Mouse (Mus musculus) limb, embryonic 13.5 days (tissue): ENCODE measurements at regions not wholly inside any gene's neighbourhood (a gene's known extent, or its start where the extent isn't known, plus 50 kb on each side); places are given as distances from the start of the nearest gene placed in this dataset.

Source experiments
- ATAC-seq: fragments of 200-750 bp; cut with Nextera tagmentation; 2 replicates; pipeline ENCODE4 v1.8.0; 2017; ENCODE audit warnings: low read depth, moderate number of reproducible peaks, moderate TSS enrichment; ENCODE audit not compliant: low FRiP score
- H3K27ac ChIP-seq: fragments of 300-500 bp; sonication (generic); 2 replicates; pipeline ENCODE4 v1.5.1; 2015; ENCODE audit warnings: inconsistent platforms, mild to moderate bottlenecking, moderate library complexity
- H3K27me3 ChIP-seq: fragments of 300-500 bp; sonication (generic); 2 replicates; pipeline ENCODE4 v1.6.1; 2015; ENCODE audit warnings: mild to moderate bottlenecking, inconsistent platforms
- H3K36me3 ChIP-seq: fragments of 300-500 bp; sonication (generic); 2 replicates; pipeline ENCODE4 v1.6.1; 2015; ENCODE audit warnings: inconsistent platforms, mild to moderate bottlenecking, moderate library complexity
- H3K4me1 ChIP-seq: fragments of 300-500 bp; sonication (generic); 2 replicates; pipeline ENCODE4 v1.6.1; 2015; ENCODE audit warnings: inconsistent platforms
- H3K4me2 ChIP-seq: fragments of 300-500 bp; sonication (generic); replicated peaks from 2 replicates; pipeline ENCODE4 v1.6.1; 2015; ENCODE audit warnings: inconsistent platforms, mild to moderate bottlenecking, moderate library complexity
- H3K4me3 ChIP-seq: fragments of 300-500 bp; sonication (generic); 2 replicates; pipeline ENCODE4 v1.5.1; 2015; ENCODE audit warnings: moderate library complexity, mild to moderate bottlenecking, inconsistent platforms
- H3K9ac ChIP-seq: fragments of 300-500 bp; sonication (generic); 2 replicates; pipeline ENCODE4 v1.6.1; 2015; ENCODE audit warnings: mild to moderate bottlenecking, inconsistent platforms
- H3K9me3 ChIP-seq: fragments of 300-500 bp; sonication (generic); 2 replicates; pipeline ENCODE4 v1.6.1; 2016; ENCODE audit warnings: inconsistent platforms
- WGBS: fragments of 180-500 bp; shearing (Covaris S2); methylation state at CpG from one replicate; pipeline ENCODE4 v1.1.7; 2015; 5-methylcytosine and 5-hydroxymethylcytosine counted together

DNA sequence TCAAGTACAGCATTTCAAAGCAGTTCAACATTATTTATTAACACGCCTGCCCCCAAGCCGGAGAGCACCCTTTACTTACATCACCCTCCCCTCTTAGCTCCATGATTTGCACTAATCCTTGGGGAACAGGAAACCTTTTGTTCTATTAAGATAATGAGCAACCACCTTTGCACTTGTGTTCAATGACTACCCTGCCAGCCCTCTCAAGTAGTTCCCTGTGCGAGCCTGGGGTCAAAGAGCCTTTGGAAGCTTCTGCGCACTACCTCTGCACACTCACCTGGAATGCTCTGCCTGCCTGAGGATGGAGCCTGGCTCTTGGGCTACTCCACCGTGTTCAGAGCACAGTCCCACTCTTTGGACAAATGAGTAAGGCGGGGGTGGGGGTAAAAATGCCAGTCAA is 96.0 kb upstream of the Cdkn3 start:
- peaks cover 12% of the 10 kb centered on the region; the same call in 1 of the 2 replicates for H3K27me3 ChIP-seq
- 68% methylated on average over 6 of the region's 6 CpGs for WGBS
- H3K4me2 ChIP-seq: no peak overlapping the region
- no peak overlapping the region for H3K27ac ChIP-seq
- no peak for ATAC-seq
- H3K9ac ChIP-seq: no peak overlapping the region
- H3K4me1 ChIP-seq: peaks cover 32% of the 10 kb centered on the region
- H3K4me3 ChIP-seq: no peak overlapping the region
- 0 out of 2 replicates have a peak, but pooled peaks cover under 1% of the 10 kb centered on the region for H3K9me3 ChIP-seq
- no peaks in the 10 kb centered on the region for H3K36me3 ChIP-seq

DNA sequence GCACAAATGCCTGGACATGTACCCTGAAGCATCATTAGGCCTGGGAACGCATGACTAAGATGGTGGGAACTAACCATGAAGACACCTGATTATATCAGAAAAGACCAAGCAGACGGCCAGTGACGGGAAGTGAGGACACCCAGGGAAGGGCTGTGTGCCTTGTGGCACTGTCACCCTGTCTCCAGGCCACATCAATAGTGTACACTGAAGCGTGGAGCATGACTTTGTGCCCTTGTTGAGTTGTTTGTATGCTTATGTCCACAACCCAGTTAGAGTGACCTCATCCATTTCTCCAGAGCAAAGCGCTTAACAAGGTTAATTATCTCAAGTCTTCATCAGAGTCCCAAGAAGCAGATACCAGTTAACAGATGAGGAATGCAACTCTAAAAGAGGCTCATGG is 96.8 kb upstream of the Cdkn3 start:
- ATAC-seq: no peak
- WGBS: 86% methylated on average over 5 of the region's 5 CpGs

DNA sequence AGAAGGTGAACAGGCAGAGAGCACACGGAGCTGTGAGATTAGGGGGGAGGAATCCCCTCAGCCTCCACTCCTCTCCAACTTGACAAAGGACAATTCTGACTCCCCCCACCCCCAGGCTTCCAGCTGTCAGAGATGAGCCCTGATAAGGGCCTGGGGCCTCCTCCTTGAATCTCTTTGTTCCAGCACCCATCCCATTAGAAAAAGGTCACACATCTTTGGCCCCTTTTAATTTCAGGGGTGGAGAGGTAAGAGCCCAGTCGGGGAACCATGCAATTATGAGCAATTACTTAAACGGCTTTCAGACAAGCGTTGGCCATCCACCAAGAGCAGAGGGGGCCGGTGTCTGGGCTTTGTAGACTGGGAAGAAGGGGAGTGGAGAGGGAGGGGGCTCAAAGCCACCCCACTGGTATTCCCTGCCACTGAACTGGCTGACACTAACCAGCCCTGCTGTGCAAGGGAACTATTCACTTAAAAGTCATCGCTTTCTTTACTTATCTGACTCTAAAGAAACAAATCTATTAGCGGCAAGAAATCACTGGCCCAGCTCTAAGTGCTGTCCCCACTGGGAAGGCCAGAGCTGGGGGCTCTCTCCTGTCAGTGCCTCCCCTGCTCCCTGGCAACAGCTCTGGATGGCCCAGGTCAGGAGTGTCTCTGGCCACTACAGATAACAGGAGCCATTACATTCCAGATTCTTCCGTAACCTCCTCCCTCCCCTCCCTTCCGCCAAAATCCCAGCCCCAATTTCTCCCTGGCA is 98.4 kb upstream of the Cdkn3 start:
- Histone ChIP-seq H3K4me1 (peaks cover 43% of the 10 kb centered on the region), H3K9me3 (no peaks in the 10 kb centered on the region), H3K36me3 (no peaks in the 10 kb centered on the region), H3K9ac (no peak overlapping the region), H3K27ac (no peak overlapping the region), H3K4me3 (no peak overlapping the region), H3K27me3 (peaks cover 16% of the 10 kb centered on the region), H3K4me2 (no peak overlapping the region)
- WGBS: 15% methylated on average over 9 of the region's 9 CpGs
- ATAC-seq: peak; percentile 64; the same call in 1 of the 2 replicates

More for the DNA sequence above, 96.8 kb upstream of the Cdkn3 start:
- Histone ChIP-seq H3K4me3 (no peak overlapping the region), H3K9ac (no peak overlapping the region), H3K27ac (no peak overlapping the region), H3K4me1 (peaks cover 39% of the 10 kb centered on the region), H3K9me3 (no peaks in the 10 kb centered on the region), H3K36me3 (no peaks in the 10 kb centered on the region), H3K4me2 (no peak overlapping the region), H3K27me3 (peaks cover 12% of the 10 kb centered on the region; the same call in 1 of the 2 replicates)

DNA sequence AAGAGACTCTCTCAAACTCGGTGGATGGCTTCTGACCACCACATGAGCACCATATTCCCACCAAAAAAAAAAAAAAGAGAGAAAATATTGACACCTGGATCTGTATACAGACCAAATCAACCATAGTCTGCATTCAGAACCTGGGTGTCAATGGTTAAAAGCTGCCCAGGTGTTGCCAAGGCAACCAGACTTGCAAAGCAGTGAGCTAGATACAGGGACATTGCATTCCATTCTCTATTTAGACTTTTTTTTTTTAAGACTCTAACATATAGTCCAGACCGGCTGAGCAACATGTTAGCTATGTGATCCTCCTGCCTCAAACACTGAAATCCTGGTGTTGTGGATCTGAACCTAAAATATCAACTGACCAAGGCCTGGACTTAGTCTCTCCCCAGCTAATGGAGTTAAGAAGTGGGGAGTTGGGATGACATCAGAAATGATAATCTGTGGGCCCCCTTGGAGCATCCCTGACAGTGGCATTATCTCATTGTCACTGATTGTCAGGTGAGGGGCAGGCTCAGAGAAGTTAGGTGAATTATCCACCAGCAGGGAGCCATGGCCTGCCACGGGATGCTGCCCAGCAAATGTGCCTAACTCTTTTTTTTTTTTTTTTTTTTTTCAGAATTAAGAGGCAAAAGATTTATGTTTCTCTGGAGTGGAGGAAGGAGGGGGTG is 99.1 kb upstream of the Cdkn3 start:
- peaks cover 46% of the 10 kb centered on the region for H3K4me1 ChIP-seq
- H3K36me3 ChIP-seq: no peaks in the 10 kb centered on the region
- H3K27me3 ChIP-seq: peaks cover 16% of the 10 kb centered on the region
- no peak overlapping the region for H3K4me3 ChIP-seq
- H3K9ac ChIP-seq: no peak overlapping the region
- ATAC-seq: no peak
- no peak overlapping the region for H3K27ac ChIP-seq
- no peaks in the 10 kb centered on the region for H3K9me3 ChIP-seq
- 42% methylated on average over 3 of the region's 3 CpGs for WGBS
- no peak overlapping the region for H3K4me2 ChIP-seq

DNA sequence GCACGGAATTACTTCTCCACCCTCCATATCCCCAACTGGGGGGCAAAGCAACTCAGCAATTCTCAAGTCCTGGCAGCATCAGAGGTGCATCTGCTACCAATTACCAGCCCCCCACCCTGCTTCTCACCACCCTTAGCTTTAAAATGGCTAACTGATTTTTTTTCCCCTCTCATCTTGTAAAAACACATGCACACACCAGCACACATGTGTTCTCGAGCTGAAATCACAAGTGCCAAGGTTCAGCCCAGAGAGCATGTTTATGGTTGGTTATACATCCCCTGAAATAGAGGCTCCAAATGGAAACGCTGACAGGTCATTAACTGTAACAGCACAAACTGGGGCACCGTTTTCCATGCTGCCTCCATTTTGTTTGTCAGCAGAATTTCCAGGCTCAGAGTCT is 101.0 kb upstream of the Cdkn3 start:
- peaks cover 16% of the 10 kb centered on the region for H3K27me3 ChIP-seq
- H3K9ac ChIP-seq: no peak overlapping the region
- WGBS: 9% methylated on average over 4 of the region's 4 CpGs
- H3K4me2 ChIP-seq: no peak overlapping the region
- H3K9me3 ChIP-seq: no peaks in the 10 kb centered on the region
- peak overlapping the region; percentile 70; the same call in 1 of the 2 replicates for H3K27ac ChIP-seq
- no peak overlapping the region for H3K4me3 ChIP-seq
- peak; percentile 82 for ATAC-seq
- no peaks in the 10 kb centered on the region for H3K36me3 ChIP-seq
- H3K4me1 ChIP-seq: peaks cover 63% of the 10 kb centered on the region

DNA sequence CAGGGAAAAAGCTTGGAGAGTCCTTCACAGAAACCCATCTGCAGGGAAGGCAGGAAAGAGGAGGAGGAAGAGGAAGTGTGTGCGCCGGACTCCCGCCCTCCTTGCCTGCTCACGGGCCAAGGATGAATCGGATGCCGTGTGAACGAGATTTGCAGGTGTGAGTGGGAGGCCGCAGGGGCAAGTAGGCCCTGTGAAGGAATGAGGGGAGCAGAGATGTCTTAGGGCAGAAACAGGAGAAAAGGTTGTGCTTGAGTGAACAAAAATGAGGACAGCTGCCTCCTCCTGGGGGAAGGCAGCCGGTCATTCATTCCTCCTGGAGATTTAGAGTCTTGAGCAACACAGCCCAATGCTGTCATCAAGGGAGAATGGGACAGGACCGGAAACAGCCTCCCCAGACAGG is 104.1 kb upstream of the Cdkn3 start:
- WGBS: 82% methylated on average over 10 of the region's 10 CpGs
- Histone ChIP-seq H3K27me3 (peaks cover 4% of the 10 kb centered on the region; the same call in 1 of the 2 replicates), H3K4me1 (peaks cover 51% of the 10 kb centered on the region), H3K36me3 (no peaks in the 10 kb centered on the region), H3K9me3 (no peaks in the 10 kb centered on the region), H3K9ac (no peak overlapping the region), H3K4me2 (no peak overlapping the region), H3K27ac (no peak overlapping the region), H3K4me3 (no peak overlapping the region)
- ATAC-seq: no peak

DNA sequence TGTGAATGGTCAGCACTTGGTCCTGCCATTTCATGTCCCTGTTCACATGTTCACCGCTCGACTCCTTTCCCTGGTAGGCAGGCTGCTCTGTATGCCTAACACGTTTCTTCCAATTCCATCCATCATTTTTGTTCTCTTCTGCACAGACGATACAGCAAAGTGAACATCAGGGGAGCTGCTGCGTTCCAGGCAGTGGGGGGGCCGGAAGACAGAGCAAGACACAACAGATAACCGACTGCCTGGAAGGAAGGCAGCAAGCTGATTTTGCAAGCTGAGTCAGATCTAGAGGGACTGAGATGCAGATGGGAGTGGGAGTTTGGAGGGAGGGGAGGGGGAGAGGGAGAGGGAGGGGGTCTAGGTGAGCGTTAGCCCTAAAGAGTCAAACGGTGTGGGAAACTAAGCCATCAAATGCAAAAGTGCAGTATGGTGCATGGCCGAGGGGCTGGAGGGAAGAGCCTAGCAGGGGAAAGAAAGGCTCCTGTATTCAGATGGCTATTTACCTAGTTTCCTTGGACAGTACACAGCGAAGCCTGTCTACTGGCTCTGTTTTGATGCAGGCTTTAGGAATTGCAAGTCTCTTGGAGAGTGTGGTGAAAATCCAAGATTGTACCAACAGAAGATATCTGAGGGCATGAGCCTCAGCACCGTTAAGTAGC is 112.9 kb upstream of the Cdkn3 start:
- Histone ChIP-seq H3K4me2 (no peak overlapping the region), H3K36me3 (no peaks in the 10 kb centered on the region), H3K9ac (no peak overlapping the region), H3K9me3 (no peaks in the 10 kb centered on the region), H3K4me1 (no peaks in the 10 kb centered on the region), H3K27ac (no peak overlapping the region), H3K4me3 (no peak overlapping the region), H3K27me3 (no peaks in the 10 kb centered on the region)
- 63% methylated on average over 12 of the region's 12 CpGs for WGBS
- no peak for ATAC-seq

DNA sequence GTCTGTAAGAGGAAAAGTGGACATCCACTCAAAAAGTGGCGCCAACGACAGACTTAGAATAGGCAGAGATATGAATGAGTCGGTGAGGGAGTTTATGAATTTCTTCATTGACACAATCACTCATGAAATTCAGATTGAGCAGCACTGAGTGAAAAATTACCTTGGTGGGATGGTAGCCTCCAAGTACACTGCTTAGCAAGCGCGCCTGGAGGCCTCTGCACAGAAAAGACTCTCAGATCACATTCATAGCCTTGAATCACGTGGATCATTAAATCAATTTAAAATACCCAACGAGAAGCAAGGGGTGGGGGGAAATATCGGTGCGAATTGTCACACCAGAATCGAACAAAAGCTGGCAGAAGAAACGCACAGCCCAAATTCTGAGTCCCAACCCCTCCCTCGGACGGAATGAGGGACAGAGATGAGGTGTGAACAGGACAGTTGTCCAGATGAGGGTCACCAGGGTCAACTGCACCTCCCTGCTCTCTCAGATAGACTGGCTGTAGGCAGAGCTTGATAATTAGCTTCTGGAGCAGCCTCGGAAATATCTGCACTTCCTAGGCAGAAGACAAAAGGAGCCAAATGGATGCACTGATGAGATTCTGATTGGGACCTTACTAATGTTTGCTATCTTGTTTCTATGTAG is 113.5 kb upstream of the Cdkn3 start:
- no peak overlapping the region for H3K9ac ChIP-seq
- no peak overlapping the region for H3K4me2 ChIP-seq
- no peaks in the 10 kb centered on the region for H3K27me3 ChIP-seq
- no peaks in the 10 kb centered on the region for H3K9me3 ChIP-seq
- ATAC-seq: no peak
- 76% methylated on average over 14 of the region's 14 CpGs for WGBS
- H3K36me3 ChIP-seq: no peaks in the 10 kb centered on the region
- H3K4me1 ChIP-seq: no peaks in the 10 kb centered on the region
- no peak overlapping the region for H3K27ac ChIP-seq
- no peak overlapping the region for H3K4me3 ChIP-seq

DNA sequence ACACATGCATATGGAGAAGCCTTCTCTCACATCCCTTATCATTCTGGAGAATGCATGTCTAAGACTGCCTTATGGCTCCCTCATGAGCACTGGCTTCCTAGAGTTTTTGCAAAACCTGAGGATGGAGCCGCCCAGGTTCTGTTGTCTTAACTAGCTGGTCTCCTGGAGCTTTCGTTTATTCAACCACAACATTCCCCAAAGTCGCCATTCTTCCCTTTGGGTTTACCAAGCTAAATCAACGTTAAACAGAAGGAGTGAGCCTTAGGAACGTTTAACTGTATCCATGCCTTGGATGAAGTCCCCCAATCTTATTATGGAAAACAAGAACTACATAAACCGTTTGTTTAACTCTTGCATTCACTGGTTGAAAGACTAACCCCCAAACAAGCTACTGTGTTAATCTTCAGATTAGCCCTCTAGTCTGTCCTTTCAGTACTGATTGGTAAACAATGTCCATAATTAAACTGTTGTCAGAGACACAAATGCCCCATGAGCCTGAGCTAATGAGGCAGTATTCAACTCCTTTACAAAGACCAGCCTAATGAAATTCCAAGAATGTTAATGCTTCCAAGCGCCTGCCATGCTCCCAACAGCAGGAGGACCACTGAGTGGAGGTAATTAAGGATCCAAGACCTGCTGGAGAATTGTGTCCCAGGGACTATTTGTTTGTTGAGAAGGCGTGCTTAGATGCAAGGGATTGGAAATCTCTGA is 121.1 kb upstream of the Cdkn3 start:
- Histone ChIP-seq H3K4me3 (no peak overlapping the region), H3K4me1 (peaks cover 27% of the 10 kb centered on the region), H3K27me3 (peaks cover 2% of the 10 kb centered on the region; the same call in 1 of the 2 replicates)

DNA sequence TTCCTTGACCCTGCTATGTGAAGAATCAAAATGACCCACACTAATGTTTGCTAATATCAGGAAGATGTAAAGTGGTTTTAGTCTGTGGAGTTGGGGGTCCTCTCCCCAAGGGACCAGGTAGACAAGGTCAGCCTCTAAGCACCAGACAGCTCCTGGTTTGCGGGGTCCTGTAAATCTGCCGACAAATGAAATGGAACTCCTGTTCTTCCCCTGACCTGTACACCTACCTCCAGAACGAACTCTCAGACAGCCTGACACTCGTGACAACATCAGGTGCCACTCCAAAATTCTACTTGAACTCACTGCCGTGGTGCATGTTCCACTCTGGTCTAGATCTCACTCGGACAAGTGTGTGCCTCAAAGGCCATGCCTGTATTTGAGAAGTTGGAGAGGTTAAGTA is 121.8 kb upstream of the Cdkn3 start:
- no peak for ATAC-seq
- no peak overlapping the region for H3K9ac ChIP-seq
- H3K9me3 ChIP-seq: no peaks in the 10 kb centered on the region
- H3K4me3 ChIP-seq: no peak overlapping the region
- H3K27ac ChIP-seq: no peak overlapping the region
- no peaks in the 10 kb centered on the region for H3K36me3 ChIP-seq
- 77% methylated on average over 6 of the region's 6 CpGs for WGBS
- H3K4me2 ChIP-seq: no peak overlapping the region
- peaks cover 2% of the 10 kb centered on the region; the same call in 1 of the 2 replicates for H3K27me3 ChIP-seq
- H3K4me1 ChIP-seq: peaks cover 34% of the 10 kb centered on the region

More for the DNA sequence above, 121.1 kb upstream of the Cdkn3 start:
- Histone ChIP-seq H3K9ac (no peak overlapping the region), H3K27ac (no peak overlapping the region), H3K4me2 (no peak overlapping the region), H3K36me3 (no peaks in the 10 kb centered on the region), H3K9me3 (no peaks in the 10 kb centered on the region)
- no peak for ATAC-seq
- 33% methylated on average over 8 of the region's 8 CpGs for WGBS

DNA sequence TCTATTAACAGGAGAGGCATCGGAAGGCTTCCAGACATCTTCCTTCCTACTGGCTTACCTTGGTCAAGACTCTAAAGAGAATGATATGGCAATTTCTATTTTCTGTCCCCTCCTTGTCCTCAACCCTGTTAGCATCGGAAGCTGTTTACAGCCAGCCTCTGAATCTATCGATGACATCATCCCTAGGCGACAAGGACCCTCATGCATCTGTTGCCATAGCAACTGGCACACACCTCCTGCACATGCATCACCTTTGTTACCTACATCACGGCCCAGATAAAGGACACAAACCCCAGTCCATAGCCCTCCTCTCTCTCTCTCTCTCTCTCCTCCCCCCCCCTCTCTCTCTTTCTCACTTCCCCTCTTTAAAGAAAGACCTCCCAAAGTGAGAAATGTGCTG is 123.1 kb upstream of the Cdkn3 start:
- no peaks in the 10 kb centered on the region for H3K36me3 ChIP-seq
- H3K9ac ChIP-seq: no peak overlapping the region
- H3K4me1 ChIP-seq: peaks cover 34% of the 10 kb centered on the region
- no peak overlapping the region for H3K27ac ChIP-seq
- peaks cover 2% of the 10 kb centered on the region; the same call in 1 of the 2 replicates for H3K27me3 ChIP-seq
- H3K9me3 ChIP-seq: no peaks in the 10 kb centered on the region
- 88% methylated on average over 5 of the region's 5 CpGs for WGBS
- no peak overlapping the region for H3K4me3 ChIP-seq
- H3K4me2 ChIP-seq: no peak overlapping the region
- no peak for ATAC-seq
